Mouse (Mus musculus) kidney, adult 10 weeks (tissue): ENCODE measurements around the gene Adam21. TPM values are rescaled to one million over a fixed set of nuclear protein-coding genes. Genes with fewer than 3 reads are reported as not detected.

ENCODE experiments used
- polyA plus RNA-seq: library from polyadenylated mRNA; stranded (reverse); fragments of 350-450 nt; fragmentation: Illumina TruSeq; extraction: RNeasy Lipid Tissue Mini Kit (QIAGEN cat#74804); gene quantifications from one replicate; pipeline ENCODE4 v1.2.3, GENCODE M21; 2014; ENCODE audit warnings: low read depth, low replicate concordance

Adam21 gene
- polyA plus RNA-seq = not detected

DNA sequence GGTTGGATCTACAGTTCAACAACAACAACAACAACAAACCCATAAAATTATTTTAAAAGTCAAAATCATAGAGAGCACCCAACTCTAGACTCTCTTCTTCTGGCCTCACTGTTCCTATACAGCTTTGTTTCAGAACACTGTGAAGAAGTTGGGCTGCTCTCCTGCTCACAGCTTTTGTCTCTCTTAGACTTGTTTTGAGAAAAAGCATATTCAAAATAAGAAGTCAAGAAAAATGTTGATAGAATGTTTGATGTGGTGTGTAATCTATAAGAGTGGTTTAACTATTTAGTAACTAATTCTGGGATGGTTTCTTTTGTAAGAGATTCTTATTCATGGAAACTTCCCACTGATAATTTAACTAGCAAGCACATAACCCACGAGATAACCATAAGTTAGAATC lies at the start of gene Adam21:
Gene Adam21 (minus strand): TSS at position 101 of the 400 bp plus-strand sequence.

GRCm38 (mm10) chr12:81594902-81595671 lies 26.8 kb upstream of the Adam21 start, which contains the start of gene Med6:
TSS of gene Med6 (minus strand) at chr12:81595008.

DNA sequence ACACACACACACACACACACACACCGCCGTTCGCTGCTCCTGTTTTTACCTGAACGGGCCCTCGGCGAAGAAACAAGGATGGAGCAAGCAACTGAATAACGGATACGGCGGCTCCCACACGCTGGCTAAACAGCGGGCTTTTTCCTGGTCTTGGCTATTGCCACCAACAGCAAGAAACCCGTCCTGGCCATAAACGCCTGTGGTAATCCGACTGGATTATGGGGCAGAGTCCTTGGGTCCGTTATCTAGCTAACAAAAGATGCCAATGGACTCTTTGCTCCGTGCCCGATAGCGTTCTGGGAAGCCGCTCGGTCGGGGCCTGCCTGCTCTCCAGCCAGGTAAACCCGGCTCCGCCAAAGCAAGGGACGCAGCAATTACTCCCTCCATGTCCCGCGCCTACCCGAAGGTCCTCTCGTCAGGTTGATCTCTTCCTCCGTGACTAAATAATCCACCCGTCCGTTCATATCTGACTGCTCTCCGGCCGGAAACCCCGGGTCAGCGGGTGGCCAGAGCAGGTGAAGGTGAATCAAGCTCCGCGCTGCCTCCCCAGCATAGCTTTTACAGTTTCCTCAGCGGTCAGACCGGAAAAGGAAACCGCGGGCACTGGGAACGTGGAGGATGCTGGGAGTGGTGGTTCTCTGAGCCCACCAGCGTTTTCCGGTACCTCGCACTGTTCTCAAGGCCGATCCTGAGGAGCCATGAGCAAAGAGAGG lies 35.8 kb downstream of the Adam21 start, which contains the start of the genes Gm20498 and Synj2bp:
Gene Gm20498 (minus strand): TSS at position 590 of the 713 bp plus-strand sequence.
Gene Synj2bp (minus strand): TSS at position 596 of the 713 bp plus-strand sequence.

Other genes with a start within 250 kb of the Adam21 start
- not detected for gene Slc8a3, start 235.3 kb downstream of the Adam21 start, polyA plus RNA-seq
- 1.1 TPM for gene Gm4787, start 189.0 kb downstream of the Adam21 start, polyA plus RNA-seq
- 0.57 TPM for gene Adam4, start 146.5 kb downstream of the Adam21 start, polyA plus RNA-seq
- gene Cox16, start 83.3 kb downstream of the Adam21 start, polyA plus RNA-seq = 342 TPM
- gene Gm20498, start 35.6 kb downstream of the Adam21 start, polyA plus RNA-seq = 7.2 TPM
- 154 TPM for gene Synj2bp, start 35.6 kb downstream of the Adam21 start, polyA plus RNA-seq
- gene Med6, start 26.5 kb upstream of the Adam21 start, polyA plus RNA-seq = 72.4 TPM
- gene Ttc9, start 62.8 kb upstream of the Adam21 start, polyA plus RNA-seq = 0.40 TPM
- 0.49 TPM for gene Map3k9, start 212.7 kb upstream of the Adam21 start, polyA plus RNA-seq